Mouse (Mus musculus): Measurements from ENCODE around the gene Erbin.

- TF ChIP-seq POLR2A (IDR thresholded peaks at IDR 0.05; ENCODE audit: control insufficient read depth, low read depth, low read length), result no peak
- no peak for TF ChIP-seq CTCF (IDR thresholded peaks at IDR 0.05; ENCODE audit: control insufficient read depth, insufficient read depth, insufficient replicate concordance, low read depth, low read length)
Observed at GRCm38 (mm10) chr13:103897606-103898005, 22.7 kb downstream of the Erbin start.

Measured in testis, adult 2 months (tissue).